In genomic region chr3:32951382-32951781, GRCm38 (mm10) we compare ENCODE assay signal across 18 mouse cellular contexts.
"Had no signal": no experiment of that assay in that cellular context is flagged by ENCODE, and none has a peak within 500 bp of the region (broad histone marks: within the 10 kb centered on the region; RNA-seq: fewer than 3 reads in every experiment).

No protein-coding gene starts in this region.

- DNase-seq: kidney, adult 11 months; kidney, adult 8-10 months; kidney, postnatal 14 days; kidney, postnatal 4 days; liver; lung, adult 18-20 months; lung, postnatal 10 days; lung, postnatal 36 days; thymus, adult 18-20 months; thymus, postnatal 36 days had no signal

- ATAC-seq: liver, embryonic 12.5 days had no signal

- H3K9ac ChIP-seq: limb, embryonic 13.5 days; liver, embryonic 12.5 days; liver, embryonic 15.5 days; lung, embryonic 15.5 days; midbrain, embryonic 12.5 days had no signal

- H3K4me1 ChIP-seq: liver, embryonic 12.5 days; liver, embryonic 15.5 days; lung, embryonic 15.5 days; megakaryocyte, embryonic 14.5 days; midbrain, embryonic 12.5 days had no signal

- H3K4me3 ChIP-seq: limb, embryonic 10.5 days; limb, embryonic 13.5 days; liver, embryonic 12.5 days; liver, embryonic 15.5 days; lung, embryonic 15.5 days; megakaryocyte, embryonic 14.5 days; midbrain, embryonic 12.5 days; myocyte had no signal

- H3K27me3 ChIP-seq: limb, embryonic 13.5 days; liver, embryonic 12.5 days; liver, embryonic 15.5 days; lung, embryonic 15.5 days; megakaryocyte, embryonic 14.5 days; midbrain, embryonic 12.5 days had no signal

- H3K9me3 ChIP-seq: limb, embryonic 10.5 days; limb, embryonic 13.5 days; liver, embryonic 12.5 days; liver, embryonic 15.5 days; lung, embryonic 15.5 days; midbrain, embryonic 12.5 days had no signal

- H3K27ac ChIP-seq: limb, embryonic 10.5 days; limb, embryonic 13.5 days; liver, embryonic 12.5 days; liver, embryonic 15.5 days; lung, embryonic 15.5 days; midbrain, embryonic 12.5 days had no signal

- H3K36me3 ChIP-seq: limb, embryonic 10.5 days; limb, embryonic 13.5 days; liver, embryonic 12.5 days; liver, embryonic 15.5 days; lung, embryonic 15.5 days; midbrain, embryonic 12.5 days had no signal

- H3K4me2 ChIP-seq: limb, embryonic 13.5 days; liver, embryonic 12.5 days; liver, embryonic 15.5 days; lung, embryonic 15.5 days; midbrain, embryonic 12.5 days had no signal
